Mouse (Mus musculus) forebrain, postnatal 0 days (tissue): ENCODE results near the gene 5730522E02Rik. TPM values are rescaled to one million over a fixed set of nuclear protein-coding genes. Genes with fewer than 3 reads are reported as not detected.
A peak's percentile ranks its signal among the peaks of the same experiment; 100 is the strongest.

Experiments used
- ATAC-seq: fragments of 200-750 bp; cut with Nextera tagmentation; 2 replicates; pipeline ENCODE4 v1.8.0; 2017; ENCODE audit warnings: mild to moderate bottlenecking, moderate library complexity
- DNase-seq: peaks from one replicate; pipeline ENCODE4 v3.0.0-alpha.2; 2015
- H3K27ac ChIP-seq: fragments of 300-500 bp; sonication (generic); 2 replicates; pipeline ENCODE4 v1.5.1; 2014; ENCODE audit warnings: low read depth, mild to moderate bottlenecking, antibody characterized with exemption, low read length, moderate library complexity, mixed read lengths
- H3K27me3 ChIP-seq: fragments of 300-500 bp; sonication (generic); 2 replicates; pipeline ENCODE4 v1.6.1; 2014; ENCODE audit warnings: mild to moderate bottlenecking, low read length, mixed read lengths; ENCODE audit not compliant: insufficient read depth
- H3K36me3 ChIP-seq: fragments of 300-500 bp; sonication (generic); 2 replicates; pipeline ENCODE4 v1.6.1; 2014; ENCODE audit warnings: mild to moderate bottlenecking, moderate library complexity; ENCODE audit not compliant: insufficient read depth
- H3K4me1 ChIP-seq: fragments of 300-500 bp; sonication (generic); 2 replicates; pipeline ENCODE4 v1.6.1; 2014; ENCODE audit warnings: antibody characterized with exemption; ENCODE audit not compliant: insufficient read depth
- H3K4me2 ChIP-seq: fragments of 300-500 bp; sonication (generic); 2 replicates; pipeline ENCODE4 v1.6.1; 2014; ENCODE audit warnings: low read depth, mild to moderate bottlenecking, moderate library complexity
- H3K4me3 ChIP-seq: fragments of 300-500 bp; sonication (generic); 2 replicates; pipeline ENCODE4 v1.5.1; 2014; ENCODE audit warnings: low read depth, low read length, mixed read lengths
- H3K9ac ChIP-seq: fragments of 300-500 bp; sonication (generic); 2 replicates; pipeline ENCODE4 v1.6.1; 2014; ENCODE audit warnings: mild to moderate bottlenecking
- H3K9me3 ChIP-seq: fragments of 300-500 bp; sonication (generic); 2 replicates; pipeline ENCODE4 v1.6.1; 2016; ENCODE audit warnings: low read length
- CTCF ChIP-seq: sonication (generic); IDR thresholded peaks from 2 replicates; pipeline ENCODE4 v1.5.1; 2016; ENCODE audit warnings: antibody characterized with exemption, control low read depth, low read depth
- WGBS: fragments of 180-500 bp; shearing (Covaris S2); extraction: QIAGEN DNeasy Blood & Tissue Kit; methylation state at CpG from one replicate; pipeline ENCODE4 v1.1.7; 2014; 5-methylcytosine and 5-hydroxymethylcytosine counted together
- polyA plus RNA-seq: library from polyadenylated mRNA; unstranded; fragments of >200 nt; fragmentation: Nextera tagmentation; extraction: Ambion mirVana; gene quantifications from 2 replicates; pipeline ENCODE4 v1.2.1, GENCODE M21; 2015
- total RNA-seq: library from RNA; depleted of rRNA; stranded (reverse); fragments of >200 nt; gene quantifications from 2 replicates; pipeline ENCODE4 v1.2.3, GENCODE M21; 2014

Gene 5730522E02Rik
- total and polyA plus RNA-seq, 2 experiments from 2014 or later = 10.4 to 16.7 TPM

- H3K27ac ChIP-seq = no peak overlapping the region
- H3K9me3 ChIP-seq = no peaks in the 10 kb centered on the region
- no peak for DNase-seq
- H3K36me3 ChIP-seq = no peaks in the 10 kb centered on the region
- no peak overlapping the region for H3K4me2 ChIP-seq
- no peaks in the 10 kb centered on the region for H3K27me3 ChIP-seq
- H3K9ac ChIP-seq = no peak overlapping the region
- no peak for TF ChIP-seq CTCF
- peaks cover 9% of the 10 kb centered on the region; the same call in 1 of the 2 replicates for H3K4me1 ChIP-seq
- H3K4me3 ChIP-seq = no peak overlapping the region
- ATAC-seq = peak; percentile 42; the same call in 1 of the 2 replicates
These were observed 337.6 kb downstream of the 5730522E02Rik start for GRCm38 (mm10) chr11:25872983-25873382.

GRCm38 (mm10) chr11:25872317-25872716 is 338.2 kb downstream of the 5730522E02Rik start:
- DNase-seq = peak; percentile 56
- Histone ChIP-seq H3K9me3 (no peaks in the 10 kb centered on the region), H3K9ac (peak overlapping the region; percentile 39), H3K27ac (peak overlapping the region; percentile 85), H3K27me3 (no peaks in the 10 kb centered on the region), H3K4me2 (no peak overlapping the region), H3K4me1 (peaks cover 9% of the 10 kb centered on the region; the same call in 1 of the 2 replicates), H3K36me3 (no peaks in the 10 kb centered on the region), H3K4me3 (no peak overlapping the region)
- TF ChIP-seq CTCF = no peak
- peak; percentile 51; the same call in 1 of the 2 replicates for ATAC-seq
- 12% methylated on average over 4 of the region's 4 CpGs for WGBS

GRCm38 (mm10) chr11:25866292-25866691 is 344.3 kb downstream of the 5730522E02Rik start:
- Histone ChIP-seq H3K4me3 (no peak overlapping the region), H3K4me1 (peaks cover 6% of the 10 kb centered on the region; the same call in 1 of the 2 replicates), H3K27ac (no peak overlapping the region), H3K4me2 (no peak overlapping the region), H3K27me3 (no peaks in the 10 kb centered on the region), H3K36me3 (no peaks in the 10 kb centered on the region), H3K9me3 (no peaks in the 10 kb centered on the region), H3K9ac (no peak overlapping the region)
- no peak for TF ChIP-seq CTCF
- WGBS = 76% methylated on average over 2 of the region's 2 CpGs
- DNase-seq = no peak
- ATAC-seq = no peak

- Histone ChIP-seq H3K4me1 (peaks cover 6% of the 10 kb centered on the region; the same call in 1 of the 2 replicates), H3K4me2 (peak overlapping the region; percentile 29), H3K27me3 (no peaks in the 10 kb centered on the region), H3K36me3 (no peaks in the 10 kb centered on the region), H3K4me3 (no peak overlapping the region), H3K27ac (peak overlapping the region; percentile 62), H3K9ac (no peak overlapping the region), H3K9me3 (no peaks in the 10 kb centered on the region)
- 7% methylated on average over 9 of the region's 9 CpGs for WGBS
- peak; percentile 88 for DNase-seq
- peak; percentile 89 for ATAC-seq
- TF ChIP-seq CTCF = peak; percentile 86
These were observed 347.9 kb downstream of the 5730522E02Rik start for GRCm38 (mm10) chr11:25862686-25863085.

GRCm38 (mm10) chr11:25856629-25857568 is 353.7 kb downstream of the 5730522E02Rik start:
- peak overlapping the region; percentile 44; the same call in 1 of the 2 replicates for H3K4me2 ChIP-seq
- H3K9me3 ChIP-seq = no peaks in the 10 kb centered on the region
- H3K36me3 ChIP-seq = no peaks in the 10 kb centered on the region
- peak; percentile 33 for TF ChIP-seq CTCF
- peak; percentile 21; the same call in 1 of the 2 replicates for ATAC-seq
- H3K4me3 ChIP-seq = no peak overlapping the region
- 9% methylated on average over 16 of the region's 16 CpGs for WGBS
- H3K27me3 ChIP-seq = no peaks in the 10 kb centered on the region
- H3K9ac ChIP-seq = peak overlapping the region; percentile 26
- peak; percentile 70 for DNase-seq
- H3K27ac ChIP-seq = peak overlapping the region; percentile 82
- H3K4me1 ChIP-seq = peaks cover 15% of the 10 kb centered on the region

GRCm38 (mm10) chr11:25855794-25856193 is 354.8 kb downstream of the 5730522E02Rik start:
- H3K27me3 ChIP-seq = no peaks in the 10 kb centered on the region
- H3K4me2 ChIP-seq = peak overlapping the region; percentile 44
- no peaks in the 10 kb centered on the region for H3K9me3 ChIP-seq
- peaks cover 15% of the 10 kb centered on the region for H3K4me1 ChIP-seq
- H3K9ac ChIP-seq = peak overlapping the region; percentile 35
- peak; percentile 79 for DNase-seq
- no peak overlapping the region for H3K4me3 ChIP-seq
- H3K36me3 ChIP-seq = no peaks in the 10 kb centered on the region
- TF ChIP-seq CTCF = no peak
- peak; percentile 32 for ATAC-seq
- H3K27ac ChIP-seq = peak overlapping the region; percentile 82
- WGBS = 11% methylated on average over 9 of the region's 9 CpGs

- peak; percentile 51; the same call in 1 of the 2 replicates for ATAC-seq
- Histone ChIP-seq H3K36me3 (no peaks in the 10 kb centered on the region), H3K4me1 (peaks cover 15% of the 10 kb centered on the region), H3K4me3 (no peak overlapping the region), H3K27me3 (no peaks in the 10 kb centered on the region), H3K9ac (peak overlapping the region; percentile 31; the same call in 1 of the 2 replicates), H3K9me3 (no peaks in the 10 kb centered on the region), H3K4me2 (peak overlapping the region; percentile 18), H3K27ac (peak overlapping the region; percentile 82)
- peak; percentile 76 for DNase-seq
- WGBS = 25% methylated on average over 10 of the region's 10 CpGs
- no peak for TF ChIP-seq CTCF
These were observed 356.3 kb downstream of the 5730522E02Rik start for GRCm38 (mm10) chr11:25854216-25854615.
